Mouse (Mus musculus) limb, embryonic 10.5 days (tissue): ENCODE results near the gene 1700001C02Rik. TPM values are rescaled to one million over a fixed set of nuclear protein-coding genes. Genes with fewer than 3 reads are reported as not detected.

ENCODE experiments used
- DNase-seq: peaks from one replicate; pipeline ENCODE4 v3.0.0-alpha.2; 2017; ENCODE audit warnings: low spot score
- H3K27ac ChIP-seq: fragments of 300-500 bp; sonication (generic); 2 replicates; pipeline ENCODE4 v1.5.1; 2016; ENCODE audit warnings: mild to moderate bottlenecking
- H3K27me3 ChIP-seq: fragments of 300-500 bp; sonication (generic); 2 replicates; pipeline ENCODE4 v1.6.1; 2016; ENCODE audit warnings: low read depth, mild to moderate bottlenecking; ENCODE audit not compliant: poor library complexity, severe bottlenecking
- H3K36me3 ChIP-seq: fragments of 300-500 bp; sonication (generic); 2 replicates; pipeline ENCODE4 v1.6.1; 2016; ENCODE audit warnings: mild to moderate bottlenecking, moderate library complexity
- H3K4me1 ChIP-seq: fragments of 300-500 bp; sonication (generic); 2 replicates; pipeline ENCODE4 v1.6.1; 2016
- H3K4me3 ChIP-seq: fragments of 300-500 bp; sonication (generic); 2 replicates; pipeline ENCODE4 v1.5.1; 2016; ENCODE audit warnings: mild to moderate bottlenecking, moderate library complexity
- H3K9me3 ChIP-seq: fragments of 300-500 bp; sonication (generic); replicated peaks from 2 replicates; pipeline ENCODE4 v1.6.1; 2016; ENCODE audit warnings: mild to moderate bottlenecking
- WGBS: fragments of 180-500 bp; shearing (Covaris S2); methylation state at CpG from one replicate; pipeline ENCODE4 v1.1.7; 2016; 5-methylcytosine and 5-hydroxymethylcytosine counted together
- polyA plus RNA-seq: library from polyadenylated mRNA; unstranded; fragments of >200 nt; fragmentation: Nextera tagmentation; extraction: Ambion mirVana; gene quantifications from 2 replicates; pipeline ENCODE4 v1.2.1, GENCODE M21; 2016

Gene 1700001C02Rik
- polyA plus RNA-seq, 1 experiment from 2014 or later = not detected

DNA sequence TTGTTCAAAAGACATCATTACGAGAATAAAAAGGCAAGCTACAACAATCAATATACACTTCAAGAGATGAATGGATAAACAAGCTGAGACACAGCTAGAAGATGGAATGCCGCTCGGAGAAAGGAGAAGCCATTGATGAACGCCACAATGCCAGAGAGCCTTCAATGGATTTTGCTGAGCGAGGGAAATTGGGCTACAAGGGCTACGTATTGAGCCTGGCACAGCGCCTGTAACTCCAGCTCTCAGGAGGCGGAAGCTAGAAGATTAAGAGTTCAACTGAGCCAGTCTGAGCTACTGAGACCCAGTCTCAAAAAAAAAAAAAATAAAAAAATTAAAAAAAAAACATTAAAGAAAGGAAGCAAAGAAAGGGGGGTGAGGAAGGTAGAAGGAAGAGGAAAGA lies 47.3 kb downstream of the 1700001C02Rik start:
- no peaks in the 10 kb centered on the region for H3K9me3 ChIP-seq
- DNase-seq = no peak
- WGBS = 93% methylated on average over 8 of the region's 8 CpGs

DNA sequence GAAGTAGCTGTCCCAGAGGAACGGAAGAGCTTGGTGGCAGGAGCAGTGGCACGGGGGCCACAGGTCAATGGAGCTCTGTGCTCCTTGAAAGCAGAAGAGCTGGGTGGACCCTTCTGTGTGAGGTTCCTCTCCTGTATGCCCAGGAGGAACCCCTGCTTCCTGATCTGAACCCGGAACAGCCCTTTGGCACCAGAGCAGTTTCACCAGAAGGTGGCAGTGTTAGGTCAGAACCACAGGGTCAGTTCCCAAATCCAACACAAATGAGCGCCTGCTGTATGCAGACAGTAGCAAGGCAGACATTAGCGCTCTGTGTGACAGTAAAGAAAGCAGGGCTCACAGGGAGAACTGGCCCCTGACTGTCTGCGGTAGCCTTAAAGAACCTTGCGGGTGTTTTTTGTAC lies 50.5 kb downstream of the 1700001C02Rik start:
- DNase-seq = no peak
- Histone ChIP-seq H3K4me1 (peaks cover 17% of the 10 kb centered on the region), H3K36me3 (no peaks in the 10 kb centered on the region), H3K27ac (no peak overlapping the region), H3K4me3 (no peak overlapping the region), H3K27me3 (0 out of 2 replicates have a peak, but pooled peaks cover 4% of the 10 kb centered on the region), H3K9me3 (no peaks in the 10 kb centered on the region)
- 60% methylated on average over 7 of the region's 7 CpGs for WGBS

More for the DNA sequence above, 47.3 kb downstream of the 1700001C02Rik start:
- no peak overlapping the region for H3K27ac ChIP-seq
- H3K4me1 ChIP-seq = peaks cover 10% of the 10 kb centered on the region
- no peaks in the 10 kb centered on the region for H3K36me3 ChIP-seq
- no peaks in the 10 kb centered on the region for H3K27me3 ChIP-seq
- no peak overlapping the region for H3K4me3 ChIP-seq

DNA sequence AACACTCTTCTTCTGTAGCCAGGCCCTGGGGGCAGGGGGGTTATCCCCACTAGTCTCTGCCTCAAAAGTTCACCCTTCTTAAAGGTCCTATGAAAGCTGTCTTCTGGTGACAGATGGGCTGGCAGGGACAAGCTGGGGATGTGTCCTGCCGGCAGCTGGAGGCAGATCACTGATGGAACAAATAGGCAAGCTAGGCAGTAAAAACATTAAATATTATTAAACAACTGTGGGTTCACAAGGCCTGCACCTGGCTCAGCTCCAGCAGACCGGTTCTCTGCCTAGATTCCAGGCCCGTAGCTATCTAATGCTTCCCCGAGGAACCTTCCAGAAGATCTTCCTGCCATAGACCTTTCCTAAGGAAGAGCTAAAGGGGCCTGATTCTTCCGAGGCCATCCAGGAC lies 52.3 kb downstream of the 1700001C02Rik start:
- H3K27ac ChIP-seq = no peak overlapping the region
- H3K27me3 ChIP-seq = 0 out of 2 replicates have a peak, but pooled peaks cover 4% of the 10 kb centered on the region
- no peak overlapping the region for H3K4me3 ChIP-seq
- WGBS = 74% methylated on average over 5 of the region's 5 CpGs
- H3K4me1 ChIP-seq = peaks cover 17% of the 10 kb centered on the region
- no peaks in the 10 kb centered on the region for H3K9me3 ChIP-seq
- no peak for DNase-seq
- H3K36me3 ChIP-seq = no peaks in the 10 kb centered on the region

DNA sequence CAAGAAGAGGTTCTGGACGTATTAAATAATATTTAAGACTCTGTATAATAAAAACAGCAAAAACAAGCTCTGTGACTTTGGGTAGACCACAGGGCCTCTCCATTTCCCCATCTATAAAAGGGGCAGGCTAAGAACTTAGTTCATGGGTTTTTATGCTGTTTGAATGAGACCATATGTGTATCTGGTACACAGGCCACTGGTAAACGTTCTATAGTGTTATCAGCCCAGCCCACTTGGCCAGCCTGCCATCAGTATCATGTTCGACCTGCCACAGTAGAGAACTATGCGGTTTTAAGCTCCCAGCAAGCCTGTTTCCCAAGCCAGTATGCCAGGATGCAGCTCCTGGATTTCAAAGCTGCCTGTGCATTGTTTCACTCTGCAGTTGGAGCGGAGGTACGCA lies 52.7 kb downstream of the 1700001C02Rik start:
- 0 out of 2 replicates have a peak, but pooled peaks cover 4% of the 10 kb centered on the region for H3K27me3 ChIP-seq
- WGBS = 76% methylated on average over 6 of the region's 6 CpGs
- no peak overlapping the region for H3K27ac ChIP-seq
- H3K9me3 ChIP-seq = no peaks in the 10 kb centered on the region
- DNase-seq = no peak
- H3K36me3 ChIP-seq = no peaks in the 10 kb centered on the region
- H3K4me1 ChIP-seq = peaks cover 17% of the 10 kb centered on the region
- no peak overlapping the region for H3K4me3 ChIP-seq

DNA sequence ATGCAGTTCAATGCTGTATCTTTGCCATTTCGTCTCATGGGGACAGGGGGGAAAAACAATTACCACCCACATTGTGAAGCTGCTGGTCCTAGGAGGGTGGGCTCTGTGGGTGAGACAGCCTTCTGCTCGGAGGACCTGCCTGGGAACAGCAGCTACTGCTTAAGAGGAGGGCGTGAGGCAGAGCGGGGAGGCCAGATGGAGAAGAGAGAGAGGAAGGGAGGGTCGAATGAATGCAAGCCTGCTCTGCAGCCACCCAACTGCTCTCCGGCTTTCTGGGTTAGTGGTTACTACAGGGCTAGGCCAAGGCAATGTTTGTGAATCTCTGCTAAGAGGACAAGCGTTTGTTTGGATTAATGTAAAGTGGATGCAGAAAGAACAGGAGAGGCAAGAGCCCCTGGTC lies 53.6 kb downstream of the 1700001C02Rik start:
- Histone ChIP-seq H3K4me1 (peaks cover 17% of the 10 kb centered on the region), H3K9me3 (no peaks in the 10 kb centered on the region), H3K36me3 (no peaks in the 10 kb centered on the region), H3K27me3 (0 out of 2 replicates have a peak, but pooled peaks cover 4% of the 10 kb centered on the region), H3K4me3 (no peak overlapping the region), H3K27ac (no peak overlapping the region)
- no peak for DNase-seq
- WGBS = 29% methylated on average over 7 of the region's 7 CpGs

DNA sequence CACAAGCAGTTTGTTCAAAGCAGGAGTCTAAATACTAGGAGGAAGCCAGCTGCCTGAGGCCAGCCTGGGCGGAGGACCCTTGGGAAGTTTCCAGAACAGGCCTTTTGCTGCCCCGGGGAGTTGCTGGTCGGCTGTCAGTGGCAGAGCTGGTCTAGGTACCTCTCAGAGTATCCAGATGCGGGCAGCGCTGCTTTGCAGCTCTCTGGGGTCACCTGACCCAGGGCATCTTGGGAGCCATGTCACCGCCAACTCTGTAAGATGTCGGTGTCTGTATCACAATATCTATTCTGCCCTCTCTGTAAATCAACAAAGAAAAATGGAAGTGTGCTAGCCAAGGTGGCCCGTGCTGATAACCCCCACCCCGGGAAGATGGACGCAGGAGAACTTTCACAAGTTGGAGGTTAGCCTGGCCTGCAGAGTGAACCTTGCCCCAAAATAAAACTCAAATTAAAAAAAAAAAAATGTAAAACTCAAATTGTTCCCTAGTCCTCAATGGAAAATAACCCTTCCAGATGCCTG lies 54.4 kb downstream of the 1700001C02Rik start:
- Histone ChIP-seq H3K4me3 (no peak overlapping the region), H3K4me1 (peaks cover 17% of the 10 kb centered on the region), H3K27ac (no peak overlapping the region), H3K9me3 (no peaks in the 10 kb centered on the region), H3K27me3 (peaks cover 7% of the 10 kb centered on the region; the same call in 1 of the 2 replicates), H3K36me3 (no peaks in the 10 kb centered on the region)
- DNase-seq = no peak
- 85% methylated on average over 10 of the region's 10 CpGs for WGBS

DNA sequence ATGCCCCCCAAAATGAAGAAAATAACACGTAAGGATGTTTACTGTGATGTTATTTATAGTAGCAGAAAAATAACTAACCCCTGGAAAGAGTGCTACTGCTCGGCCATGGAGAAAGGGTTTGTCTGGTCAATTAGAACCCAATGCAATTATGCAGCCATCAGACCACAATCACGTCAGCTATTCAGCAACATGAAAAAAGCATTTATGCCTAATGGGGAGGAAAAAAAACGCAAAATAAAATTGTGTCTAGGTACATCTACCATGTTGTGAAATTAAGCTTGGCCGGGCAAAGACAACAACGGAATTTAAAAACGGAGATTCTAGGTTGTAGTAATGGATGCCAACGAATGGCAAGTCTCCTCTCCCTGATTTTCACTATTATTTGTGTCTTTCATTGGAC lies 56.6 kb downstream of the 1700001C02Rik start:
- H3K4me1 ChIP-seq = peaks cover 30% of the 10 kb centered on the region
- no peaks in the 10 kb centered on the region for H3K36me3 ChIP-seq
- H3K9me3 ChIP-seq = no peaks in the 10 kb centered on the region
- H3K4me3 ChIP-seq = no peak overlapping the region
- WGBS = 87% methylated on average over 8 of the region's 8 CpGs
- no peak overlapping the region for H3K27ac ChIP-seq
- no peak for DNase-seq
- peaks cover 11% of the 10 kb centered on the region; the same call in 1 of the 2 replicates for H3K27me3 ChIP-seq

DNA sequence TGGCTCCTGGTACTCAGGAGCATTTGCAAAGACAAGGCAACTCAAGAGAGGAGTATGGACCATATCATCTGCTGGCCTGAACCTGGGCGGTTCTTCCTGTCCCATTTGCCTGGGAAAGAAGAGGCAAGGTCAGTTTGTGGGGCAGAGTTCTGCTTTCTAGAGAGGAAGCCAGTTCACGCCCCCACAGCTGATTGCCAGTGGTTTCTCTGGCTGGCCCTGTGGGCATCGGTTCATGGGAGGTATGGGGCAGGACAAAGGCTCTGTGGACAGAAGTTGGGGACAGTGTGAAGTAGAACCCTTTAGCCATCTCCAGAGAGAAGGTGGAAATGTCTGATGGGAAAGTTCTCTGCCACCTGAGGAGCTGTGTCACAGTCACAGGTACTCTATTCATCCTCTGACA lies 57.3 kb downstream of the 1700001C02Rik start:
- H3K27ac ChIP-seq = no peak overlapping the region
- H3K9me3 ChIP-seq = no peaks in the 10 kb centered on the region
- H3K4me1 ChIP-seq = peaks cover 27% of the 10 kb centered on the region
- H3K4me3 ChIP-seq = no peak overlapping the region
- WGBS = 88% methylated on average over 3 of the region's 3 CpGs
- DNase-seq = no peak
- H3K27me3 ChIP-seq = peaks cover 18% of the 10 kb centered on the region; the same call in 1 of the 2 replicates
- no peaks in the 10 kb centered on the region for H3K36me3 ChIP-seq

DNA sequence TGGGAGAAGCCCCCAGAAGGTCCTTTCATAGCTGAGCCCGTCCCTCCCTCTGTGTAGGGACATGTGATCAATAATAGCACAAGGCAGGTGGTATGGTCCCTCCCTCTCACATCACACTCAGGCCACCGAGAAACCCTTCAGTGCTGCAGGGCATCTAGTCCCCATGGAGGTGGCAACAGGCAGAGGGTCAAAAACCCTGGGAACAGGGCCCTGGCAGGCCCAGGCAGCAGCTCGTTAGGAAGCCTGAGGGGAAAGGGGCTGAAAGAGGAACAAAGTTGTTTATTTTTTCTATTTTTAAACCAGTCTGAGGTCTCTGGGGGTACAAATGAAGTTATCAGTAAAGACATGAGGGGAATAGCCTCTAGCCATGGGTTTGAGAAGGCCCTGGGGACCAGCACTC lies 58.4 kb downstream of the 1700001C02Rik start:
- no peak for DNase-seq
- Histone ChIP-seq H3K27ac (no peak overlapping the region), H3K4me3 (no peak overlapping the region), H3K4me1 (peaks cover 23% of the 10 kb centered on the region), H3K9me3 (no peaks in the 10 kb centered on the region), H3K27me3 (peaks cover 22% of the 10 kb centered on the region), H3K36me3 (no peaks in the 10 kb centered on the region)
- WGBS = 44% methylated on average over 3 of the region's 3 CpGs

DNA sequence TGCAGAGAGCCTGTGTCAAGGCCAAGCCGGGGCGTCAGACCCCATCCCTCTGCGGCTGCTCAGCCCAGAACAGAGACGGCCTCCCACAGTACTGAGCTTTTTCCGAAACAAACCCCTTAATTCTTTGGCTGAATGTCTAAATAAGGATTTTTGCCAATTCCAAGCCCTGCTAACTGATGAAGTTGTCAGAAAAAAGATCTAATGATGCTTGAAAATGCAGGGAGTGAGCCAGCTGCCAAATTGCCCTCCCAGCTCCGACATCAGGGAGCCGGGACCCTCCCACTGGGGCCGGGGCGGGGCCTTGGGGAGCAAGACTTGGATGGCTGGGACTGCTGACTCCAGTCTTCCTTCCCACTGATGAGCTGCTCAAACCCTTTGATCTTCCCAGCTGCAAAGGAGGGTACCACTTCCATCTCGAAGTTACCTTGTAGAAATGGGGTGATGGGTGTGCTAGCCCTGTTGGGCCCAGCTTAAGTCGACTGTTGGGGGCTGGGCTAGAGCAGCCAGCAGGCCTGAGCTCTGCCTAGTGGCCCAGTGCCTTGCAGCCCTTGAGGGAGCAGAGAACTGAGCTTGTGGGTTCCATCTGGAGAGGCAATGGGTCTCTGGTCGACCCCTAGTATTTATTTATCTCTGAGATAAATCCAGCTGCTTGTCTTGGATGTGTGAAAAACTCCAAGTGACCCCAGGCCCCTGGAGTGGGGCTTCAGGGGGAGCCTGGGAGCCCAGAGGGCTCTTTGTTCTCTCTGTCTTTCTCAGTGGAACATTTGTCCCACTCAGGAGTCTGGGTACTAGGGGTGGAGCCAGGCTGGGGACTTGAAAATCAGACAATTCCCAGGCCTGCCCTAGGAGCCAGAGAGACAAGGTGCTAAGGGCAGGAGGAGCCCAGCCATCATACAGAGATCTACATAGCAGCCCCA lies 60.3 kb downstream of the 1700001C02Rik start:
- DNase-seq = peak; percentile 50
- no peaks in the 10 kb centered on the region for H3K9me3 ChIP-seq
- 0 out of 2 replicates have a peak overlapping the region, but pooled peaks have one; percentile 8 for H3K4me3 ChIP-seq
- 14% methylated on average over 12 of the region's 12 CpGs for WGBS
- H3K27me3 ChIP-seq = peaks cover 25% of the 10 kb centered on the region
- peaks cover 13% of the 10 kb centered on the region for H3K4me1 ChIP-seq
- H3K27ac ChIP-seq = no peak overlapping the region
- H3K36me3 ChIP-seq = no peaks in the 10 kb centered on the region

DNA sequence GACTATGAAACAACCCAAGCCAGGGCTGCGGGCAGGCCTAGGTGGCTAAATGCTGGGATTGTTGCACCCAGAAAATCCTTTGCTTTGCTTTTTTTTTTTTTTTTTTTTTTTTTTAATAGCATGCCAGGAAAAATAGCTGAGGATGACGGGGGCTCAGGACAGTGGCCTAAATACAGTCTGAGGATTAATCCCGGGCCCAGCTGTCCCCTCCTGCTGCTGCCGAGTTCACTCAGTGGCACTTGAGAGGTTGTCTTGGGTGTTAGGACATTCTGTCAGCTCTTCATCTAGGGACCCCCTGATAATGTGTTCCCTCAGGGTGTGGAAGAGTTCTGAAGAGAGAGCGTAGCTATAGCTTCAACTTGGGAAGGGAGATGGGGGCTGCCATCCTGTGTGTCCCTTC lies 61.3 kb downstream of the 1700001C02Rik start:
- 67% methylated on average over 5 of the region's 5 CpGs for WGBS
- no peaks in the 10 kb centered on the region for H3K36me3 ChIP-seq
- no peaks in the 10 kb centered on the region for H3K9me3 ChIP-seq
- DNase-seq = no peak
- H3K4me3 ChIP-seq = no peak overlapping the region
- peaks cover 13% of the 10 kb centered on the region for H3K4me1 ChIP-seq
- H3K27me3 ChIP-seq = peaks cover 25% of the 10 kb centered on the region
- H3K27ac ChIP-seq = no peak overlapping the region

DNA sequence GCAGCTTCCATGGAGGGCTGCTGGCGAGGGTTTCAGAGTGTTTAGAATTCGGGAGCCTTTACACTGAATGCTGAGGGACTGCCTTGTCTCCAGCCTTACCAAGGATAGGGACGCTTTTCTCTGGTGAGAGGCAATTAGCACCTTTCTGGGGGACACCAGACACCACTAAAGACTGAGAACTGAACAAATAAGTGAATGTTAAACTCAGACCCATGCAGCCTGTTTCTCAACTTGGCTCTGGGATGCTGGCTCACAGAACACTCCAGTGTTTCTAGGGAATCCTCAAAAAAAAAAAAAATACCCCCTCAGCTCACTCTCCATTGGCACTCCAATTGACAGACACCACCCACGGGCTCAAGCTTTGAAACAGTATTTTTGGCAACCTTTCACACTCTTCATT lies 63.1 kb downstream of the 1700001C02Rik start:
- DNase-seq = no peak
- peaks cover 13% of the 10 kb centered on the region for H3K4me1 ChIP-seq
- no peak overlapping the region for H3K4me3 ChIP-seq
- no peaks in the 10 kb centered on the region for H3K9me3 ChIP-seq
- 29% methylated on average over 4 of the region's 4 CpGs for WGBS
- H3K27ac ChIP-seq = no peak overlapping the region
- H3K36me3 ChIP-seq = no peaks in the 10 kb centered on the region
- H3K27me3 ChIP-seq = peaks cover 25% of the 10 kb centered on the region
